Mouse (Mus musculus): ENCODE results near the gene St8sia6. TPM values are rescaled to one million over a fixed set of nuclear protein-coding genes. Genes with fewer than 3 reads are reported as not detected.
"Not testable (repeated sequence)": the region's sequence is repeated elsewhere in the genome, so short reads cannot be mapped to it uniquely, and the experiment has no call there.

St8sia6 gene
- polyA plus RNA-seq, 1 experiment from 2014 or later: 0.65 TPM

DNA sequence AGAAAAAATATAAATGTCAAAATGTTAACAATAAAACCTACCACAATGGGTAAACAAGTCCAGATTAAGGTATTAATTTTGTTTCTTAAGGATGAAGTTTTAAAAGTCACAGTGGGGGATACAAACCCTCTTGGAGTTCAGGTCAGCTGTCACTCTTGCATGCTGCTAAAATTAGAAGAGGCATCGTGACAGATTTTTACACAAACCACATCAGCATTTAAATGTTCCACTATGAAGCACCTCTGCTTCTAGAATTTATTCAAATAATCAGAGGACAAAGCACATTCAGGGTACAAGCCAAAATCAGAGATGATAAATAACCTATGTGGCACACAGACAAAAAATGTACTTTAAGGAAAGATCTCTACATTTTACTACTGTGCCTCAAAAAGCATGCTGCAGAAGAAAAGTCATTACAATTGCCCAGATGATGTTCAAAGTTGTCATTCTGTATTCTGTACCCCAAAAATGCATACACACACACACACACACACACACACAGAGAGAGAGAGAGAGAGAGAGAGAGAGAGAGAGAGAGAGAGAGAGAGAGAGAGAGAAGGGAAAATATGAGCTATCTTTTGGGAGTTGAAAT lies 7.2 kb downstream of the St8sia6 start:
- no peak overlapping the region for H3K4me2 ChIP-seq (replicated peaks; ENCODE audit: low read depth)
- no peaks in the 10 kb centered on the region for H3K36me3 ChIP-seq (ENCODE audit: control insufficient read depth, insufficient read depth)
- H3K9me3 ChIP-seq (ENCODE audit: control insufficient read depth): no peaks in the 10 kb centered on the region
- H3K9ac ChIP-seq (ENCODE audit: low read depth, low read length): no peak overlapping the region
- H3K4me1 ChIP-seq (replicated peaks; ENCODE audit: control insufficient read depth, insufficient read depth, low read length): no peaks in the 10 kb centered on the region
- H3K27ac ChIP-seq (ENCODE audit: low read depth, low read length): no peak overlapping the region
- no peak overlapping the region for H3K4me3 ChIP-seq (ENCODE audit: low read depth, low read length)
- no peaks in the 10 kb centered on the region; the same call in 1 of the 2 replicates for H3K27me3 ChIP-seq (replicated peaks; ENCODE audit: control insufficient read depth, insufficient read depth, low read length)
- 86% methylated on average over 1 of the region's 1 CpGs for WGBS
- TF ChIP-seq CTCF (IDR thresholded peaks at IDR 0.05; ENCODE audit: low read depth): no peak
- ATAC-seq: no peak

DNA sequence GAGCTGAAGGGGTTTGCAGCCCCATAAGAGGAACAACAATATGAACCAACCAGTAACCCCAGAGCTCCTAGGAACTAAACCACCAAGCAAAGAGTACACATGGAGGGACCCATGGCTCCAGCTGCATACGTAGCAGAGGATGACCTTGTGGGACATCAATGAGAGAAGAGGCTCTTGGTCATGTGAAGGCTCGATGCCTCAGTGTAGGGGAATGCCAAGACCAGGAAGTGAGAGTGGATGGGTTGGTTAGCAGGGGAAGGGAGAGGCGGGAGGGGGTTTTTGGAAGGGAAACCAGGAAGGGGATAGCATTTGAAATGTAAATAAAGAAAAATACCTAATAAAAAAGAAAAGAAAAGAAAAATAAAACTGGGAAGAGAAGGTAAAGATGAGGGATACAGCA lies 7.9 kb downstream of the St8sia6 start:
- H3K9me3 ChIP-seq (ENCODE audit: control insufficient read depth); H3K4me2 ChIP-seq (replicated peaks; ENCODE audit: low read depth); H3K4me1 ChIP-seq (replicated peaks; ENCODE audit: control insufficient read depth, insufficient read depth, low read length); H3K27ac ChIP-seq (ENCODE audit: low read depth, low read length); ATAC-seq; H3K36me3 ChIP-seq (ENCODE audit: control insufficient read depth, insufficient read depth); H3K9ac ChIP-seq (ENCODE audit: low read depth, low read length); H3K27me3 ChIP-seq (replicated peaks; ENCODE audit: control insufficient read depth, insufficient read depth, low read length); H3K4me3 ChIP-seq (ENCODE audit: low read depth, low read length): not testable (repeated sequence)
- WGBS: 54% methylated on average over 3 of the region's 3 CpGs

DNA sequence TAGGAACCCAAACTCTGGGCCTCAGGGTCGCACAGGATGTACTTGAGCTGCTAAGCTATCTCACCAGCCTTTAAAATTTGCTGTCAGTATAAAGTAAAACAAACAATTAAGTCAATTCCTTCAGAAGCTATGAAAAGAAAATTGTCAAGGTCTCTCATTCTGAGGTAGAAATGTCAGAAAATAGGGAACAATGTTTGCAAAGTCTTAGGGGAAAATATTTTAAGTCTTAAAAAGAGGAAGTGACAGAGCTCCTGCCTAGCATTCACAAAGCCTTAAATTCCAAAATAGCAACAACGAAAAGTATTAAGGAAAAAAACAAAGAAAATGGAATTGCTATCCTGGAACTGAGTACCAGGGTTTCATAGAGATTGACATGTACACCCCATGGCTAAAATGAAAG lies 8.6 kb downstream of the St8sia6 start:
- 70% methylated on average over 2 of the region's 2 CpGs for WGBS
- H3K36me3 ChIP-seq (ENCODE audit: control insufficient read depth, insufficient read depth): no peaks in the 10 kb centered on the region
- no peak overlapping the region for H3K27ac ChIP-seq (ENCODE audit: low read depth, low read length)
- no peak overlapping the region for H3K9ac ChIP-seq (ENCODE audit: low read depth, low read length)
- TF ChIP-seq CTCF (IDR thresholded peaks at IDR 0.05; ENCODE audit: low read depth): no peak
- H3K4me3 ChIP-seq (ENCODE audit: low read depth, low read length): no peak overlapping the region
- no peaks in the 10 kb centered on the region for H3K4me1 ChIP-seq (replicated peaks; ENCODE audit: control insufficient read depth, insufficient read depth, low read length)
- no peaks in the 10 kb centered on the region for H3K9me3 ChIP-seq (ENCODE audit: control insufficient read depth)
- no peaks in the 10 kb centered on the region for H3K27me3 ChIP-seq (replicated peaks; ENCODE audit: control insufficient read depth, insufficient read depth, low read length)
- no peak overlapping the region for H3K4me2 ChIP-seq (replicated peaks; ENCODE audit: low read depth)
- no peak for ATAC-seq

DNA sequence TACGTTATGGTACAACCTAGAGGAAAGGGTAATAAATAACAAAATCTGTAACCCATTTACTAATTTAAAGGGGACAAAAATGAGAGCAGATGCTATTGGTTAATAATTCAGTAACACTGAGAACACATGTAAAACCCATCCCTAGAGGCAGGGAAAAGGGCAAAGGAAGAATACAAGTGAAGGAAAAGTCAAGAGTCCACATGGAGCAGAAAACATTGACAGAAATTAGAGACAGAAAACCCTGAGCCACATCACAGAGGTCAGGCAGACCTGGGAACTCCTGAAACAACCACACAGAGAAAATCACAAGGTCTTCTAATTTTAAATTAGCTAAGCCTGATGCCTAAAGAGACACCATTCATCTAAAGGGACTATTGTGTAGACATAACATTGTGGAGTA lies 9.4 kb downstream of the St8sia6 start:
- WGBS: 89% methylated on average over 1 of the region's 1 CpGs

DNA sequence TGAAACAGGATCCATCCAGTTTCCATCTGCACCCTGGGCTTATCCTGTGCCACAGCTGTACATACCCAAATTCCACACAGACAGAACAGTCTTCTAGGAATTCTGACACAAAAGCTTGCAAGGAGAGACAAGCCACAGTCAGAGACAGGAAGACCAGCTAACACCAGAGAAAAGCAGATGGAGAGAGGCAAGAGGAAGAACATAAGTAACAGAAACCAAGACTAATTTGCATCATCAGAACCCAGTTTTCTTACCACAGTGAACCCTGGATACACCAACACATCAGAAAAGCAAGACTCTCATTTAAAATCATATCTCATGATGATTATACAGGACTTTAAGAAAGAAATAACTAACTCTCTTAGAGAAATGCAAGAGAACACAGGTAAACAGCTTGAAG lies 16.8 kb downstream of the St8sia6 start:
- Histone ChIP-seq H3K9me3 (ENCODE audit: control insufficient read depth) (no peaks in the 10 kb centered on the region), H3K4me1 (replicated peaks; ENCODE audit: control insufficient read depth, insufficient read depth, low read length) (no peaks in the 10 kb centered on the region), H3K27me3 (replicated peaks; ENCODE audit: control insufficient read depth, insufficient read depth, low read length) (no peaks in the 10 kb centered on the region), H3K9ac (ENCODE audit: low read depth, low read length) (no peak overlapping the region), H3K4me3 (ENCODE audit: low read depth, low read length) (no peak overlapping the region), H3K27ac (ENCODE audit: low read depth, low read length) (no peak overlapping the region), H3K4me2 (replicated peaks; ENCODE audit: low read depth) (no peak overlapping the region), H3K36me3 (ENCODE audit: control insufficient read depth, insufficient read depth) (no peaks in the 10 kb centered on the region)
- no peak for TF ChIP-seq CTCF (IDR thresholded peaks at IDR 0.05; ENCODE audit: low read depth)
- no peak for ATAC-seq

More for the DNA sequence above, 9.4 kb downstream of the St8sia6 start:
- no peaks in the 10 kb centered on the region for H3K36me3 ChIP-seq (ENCODE audit: control insufficient read depth, insufficient read depth)
- no peaks in the 10 kb centered on the region for H3K4me1 ChIP-seq (replicated peaks; ENCODE audit: control insufficient read depth, insufficient read depth, low read length)
- no peak overlapping the region for H3K9ac ChIP-seq (ENCODE audit: low read depth, low read length)
- H3K27me3 ChIP-seq (replicated peaks; ENCODE audit: control insufficient read depth, insufficient read depth, low read length): no peaks in the 10 kb centered on the region
- no peak for ATAC-seq
- no peaks in the 10 kb centered on the region for H3K9me3 ChIP-seq (ENCODE audit: control insufficient read depth)
- H3K27ac ChIP-seq (ENCODE audit: low read depth, low read length): no peak overlapping the region
- TF ChIP-seq CTCF (IDR thresholded peaks at IDR 0.05; ENCODE audit: low read depth): no peak
- no peak overlapping the region for H3K4me2 ChIP-seq (replicated peaks; ENCODE audit: low read depth)
- no peak overlapping the region for H3K4me3 ChIP-seq (ENCODE audit: low read depth, low read length)

DNA sequence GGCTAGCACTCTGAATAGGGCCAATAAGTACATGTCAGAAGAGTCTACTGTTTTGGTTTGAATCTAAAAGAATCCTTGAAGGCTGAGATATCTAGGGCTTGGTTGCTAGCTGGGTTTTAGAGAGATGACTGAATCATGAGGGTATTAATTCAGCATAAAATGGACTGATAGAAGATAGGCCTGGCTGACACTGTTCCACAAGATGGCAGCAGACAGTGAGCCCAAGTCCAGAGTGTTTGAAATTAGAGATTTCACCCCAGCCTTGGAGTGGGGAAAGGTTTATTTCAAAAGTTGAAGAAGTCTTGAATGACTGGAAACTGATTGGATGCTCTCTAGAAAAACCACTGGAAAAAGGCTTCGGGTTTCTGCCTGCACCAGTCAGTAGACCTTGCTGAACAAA lies 17.4 kb downstream of the St8sia6 start:
- no peaks in the 10 kb centered on the region for H3K4me1 ChIP-seq (replicated peaks; ENCODE audit: control insufficient read depth, insufficient read depth, low read length)
- H3K36me3 ChIP-seq (ENCODE audit: control insufficient read depth, insufficient read depth): no peaks in the 10 kb centered on the region
- 0 out of 2 replicates have a peak, but pooled peaks have one; percentile 19 for TF ChIP-seq CTCF (IDR thresholded peaks at IDR 0.05; ENCODE audit: low read depth)
- H3K9me3 ChIP-seq (ENCODE audit: control insufficient read depth): no peaks in the 10 kb centered on the region
- no peak for ATAC-seq
- H3K27ac ChIP-seq (ENCODE audit: low read depth, low read length): no peak overlapping the region
- H3K4me2 ChIP-seq (replicated peaks; ENCODE audit: low read depth): no peak overlapping the region
- no peak overlapping the region for H3K9ac ChIP-seq (ENCODE audit: low read depth, low read length)
- no peaks in the 10 kb centered on the region for H3K27me3 ChIP-seq (replicated peaks; ENCODE audit: control insufficient read depth, insufficient read depth, low read length)
- WGBS: 81% methylated on average over 1 of the region's 1 CpGs
- H3K4me3 ChIP-seq (ENCODE audit: low read depth, low read length): no peak overlapping the region

DNA sequence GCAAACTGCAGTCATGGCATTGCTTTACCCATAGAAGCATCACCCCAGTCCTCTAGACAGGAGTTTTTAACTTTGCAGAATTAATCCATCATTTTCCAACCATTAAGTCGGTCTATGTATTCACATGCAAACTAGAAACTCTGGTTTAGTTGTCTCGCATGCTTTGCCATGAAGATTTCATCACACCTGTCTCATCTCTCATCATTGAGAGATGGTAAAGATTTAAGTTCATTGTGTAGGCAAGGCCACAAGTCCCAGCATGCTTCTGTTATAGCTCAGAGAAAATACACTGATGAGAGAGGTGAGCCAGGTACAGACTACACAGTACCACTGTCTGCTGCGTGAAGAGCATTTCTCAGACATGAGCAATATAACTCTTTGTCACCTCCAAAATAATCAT lies 18.8 kb downstream of the St8sia6 start:
- Histone ChIP-seq H3K27ac (ENCODE audit: low read depth, low read length) (no peak overlapping the region), H3K9me3 (ENCODE audit: control insufficient read depth) (no peaks in the 10 kb centered on the region), H3K9ac (ENCODE audit: low read depth, low read length) (no peak overlapping the region), H3K4me1 (replicated peaks; ENCODE audit: control insufficient read depth, insufficient read depth, low read length) (no peaks in the 10 kb centered on the region), H3K4me2 (replicated peaks; ENCODE audit: low read depth) (no peak overlapping the region), H3K4me3 (ENCODE audit: low read depth, low read length) (no peak overlapping the region), H3K27me3 (replicated peaks; ENCODE audit: control insufficient read depth, insufficient read depth, low read length) (no peaks in the 10 kb centered on the region), H3K36me3 (ENCODE audit: control insufficient read depth, insufficient read depth) (no peaks in the 10 kb centered on the region)
- no peak for TF ChIP-seq CTCF (IDR thresholded peaks at IDR 0.05; ENCODE audit: low read depth)
- no peak for ATAC-seq
- WGBS: 91% methylated on average over 3 of the region's 3 CpGs
